Mouse (Mus musculus): Measurements from ENCODE around the gene Sh3bp5l. TPM values are rescaled to one million over a fixed set of nuclear protein-coding genes. Genes with fewer than 3 reads are reported as not detected.

Gene Sh3bp5l
- polyA plus RNA-seq, 1 experiment from 2014 or later = 17.5 TPM

GRCm38 (mm10) chr11:58378763-58379278 lies 48.3 kb downstream of the Sh3bp5l start, which contains the start of gene Lypd8:
Gene Lypd8 (plus strand): TSS chr11:58379043.
- 73% methylated on average over 3 of the region's 3 CpGs for WGBS (ENCODE audit: insufficient replicate concordance)
- ATAC-seq (replicated peaks; ENCODE audit: insufficient number of reproducible peaks, low FRiP score, low TSS enrichment) = no peak
- Histone ChIP-seq H3K4me1 (ENCODE audit: control insufficient read depth, insufficient read depth, low read length) (no peaks in the 10 kb centered on the region), H3K9me3 (replicated peaks; ENCODE audit: control insufficient read depth, low read length) (no peaks in the 10 kb centered on the region), H3K4me2 (no peak within 1 kb of the TSS), H3K9ac (ENCODE audit: low read depth, low read length) (no peak within 1 kb of the TSS), H3K4me3 (ENCODE audit: low read depth, low read length) (no peak within 1 kb of the TSS), H3K27ac (ENCODE audit: low read depth, low read length) (no peak within 1 kb of the TSS), H3K27me3 (ENCODE audit: control insufficient read depth, insufficient read depth, low read length) (no peaks in the 10 kb centered on the region), H3K36me3 (ENCODE audit: control insufficient read depth, insufficient read depth, low read length) (no peaks in the 10 kb centered on the region)

GRCm38 (mm10) chr11:58379516-58379915 lies 49.0 kb downstream of the Sh3bp5l start:
- H3K4me3 ChIP-seq (ENCODE audit: low read depth, low read length) = no peak overlapping the region
- no peaks in the 10 kb centered on the region for H3K4me1 ChIP-seq (ENCODE audit: control insufficient read depth, insufficient read depth, low read length)
- no peaks in the 10 kb centered on the region for H3K27me3 ChIP-seq (ENCODE audit: control insufficient read depth, insufficient read depth, low read length)
- no peak for ATAC-seq (replicated peaks; ENCODE audit: insufficient number of reproducible peaks, low FRiP score, low TSS enrichment)
- no peak overlapping the region for H3K9ac ChIP-seq (ENCODE audit: low read depth, low read length)
- no peak overlapping the region for H3K27ac ChIP-seq (ENCODE audit: low read depth, low read length)
- 78% methylated on average over 1 of the region's 1 CpGs for WGBS (ENCODE audit: insufficient replicate concordance)
- no peak overlapping the region for H3K4me2 ChIP-seq
- H3K36me3 ChIP-seq (ENCODE audit: control insufficient read depth, insufficient read depth, low read length) = no peaks in the 10 kb centered on the region
- H3K9me3 ChIP-seq (replicated peaks; ENCODE audit: control insufficient read depth, low read length) = no peaks in the 10 kb centered on the region

GRCm38 (mm10) chr11:58382471-58382870 lies 51.9 kb downstream of the Sh3bp5l start:
- H3K9me3 ChIP-seq (replicated peaks; ENCODE audit: control insufficient read depth, low read length) = no peaks in the 10 kb centered on the region
- 86% methylated on average over 6 of the region's 6 CpGs for WGBS (ENCODE audit: insufficient replicate concordance)
- H3K4me2 ChIP-seq = no peak overlapping the region
- H3K27me3 ChIP-seq (ENCODE audit: control insufficient read depth, insufficient read depth, low read length) = no peaks in the 10 kb centered on the region
- H3K4me3 ChIP-seq (ENCODE audit: low read depth, low read length) = no peak overlapping the region
- H3K4me1 ChIP-seq (ENCODE audit: control insufficient read depth, insufficient read depth, low read length) = no peaks in the 10 kb centered on the region
- no peaks in the 10 kb centered on the region for H3K36me3 ChIP-seq (ENCODE audit: control insufficient read depth, insufficient read depth, low read length)
- no peak overlapping the region for H3K27ac ChIP-seq (ENCODE audit: low read depth, low read length)
- no peak for ATAC-seq (replicated peaks; ENCODE audit: insufficient number of reproducible peaks, low FRiP score, low TSS enrichment)
- H3K9ac ChIP-seq (ENCODE audit: low read depth, low read length) = no peak overlapping the region

Other genes starting within 250 kb of the Sh3bp5l start
- gene Gm12248, start 237.6 kb upstream of the Sh3bp5l start, polyA plus RNA-seq (2014; fragmentation: Nextera tagmentation; extraction: Ambion mirVana) = not detected in 2 replicates
- gene Cnot8, start 226.6 kb upstream of the Sh3bp5l start, polyA plus RNA-seq (2014; fragmentation: Nextera tagmentation; extraction: Ambion mirVana) = 67.0 and 83.1 TPM in 2 replicates
- gene Gemin5, start 162.2 kb upstream of the Sh3bp5l start, polyA plus RNA-seq (2014; fragmentation: Nextera tagmentation; extraction: Ambion mirVana) = 15.3 TPM in 2 replicates
- gene Mrpl22, start 159.1 kb upstream of the Sh3bp5l start, polyA plus RNA-seq (2014; fragmentation: Nextera tagmentation; extraction: Ambion mirVana) = 106 and 109 TPM in 2 replicates
- 4.1 and 5.3 TPM in 2 replicates for gene Igtp, start 131.2 kb upstream of the Sh3bp5l start, polyA plus RNA-seq (2014; fragmentation: Nextera tagmentation; extraction: Ambion mirVana)
- gene Irgm2, start 131.1 kb upstream of the Sh3bp5l start, polyA plus RNA-seq (2014; fragmentation: Nextera tagmentation; extraction: Ambion mirVana) = 1.4 and 1.6 TPM in 2 replicates
- gene 4930438A08Rik, start 55.9 kb upstream of the Sh3bp5l start, polyA plus RNA-seq (2014; fragmentation: Nextera tagmentation; extraction: Ambion mirVana) = not detected in 2 replicates
- gene Zfp692, start 23.7 kb upstream of the Sh3bp5l start, polyA plus RNA-seq (2014; fragmentation: Nextera tagmentation; extraction: Ambion mirVana) = 8.2 and 9.3 TPM in 2 replicates
- gene Zfp672, start 385 bp upstream of the Sh3bp5l start, polyA plus RNA-seq (2014; fragmentation: Nextera tagmentation; extraction: Ambion mirVana) = 31.2 and 33.8 TPM in 2 replicates
- not detected in 2 replicates for gene Lypd8, start 48.3 kb downstream of the Sh3bp5l start, polyA plus RNA-seq (2014; fragmentation: Nextera tagmentation; extraction: Ambion mirVana)
- gene 1810065E05Rik, start 90.4 kb downstream of the Sh3bp5l start, polyA plus RNA-seq (2014; fragmentation: Nextera tagmentation; extraction: Ambion mirVana) = not detected in 2 replicates
- not detected in 2 replicates for gene Gm12253, start 101.8 kb downstream of the Sh3bp5l start, polyA plus RNA-seq (2014; fragmentation: Nextera tagmentation; extraction: Ambion mirVana)
- not detected in 2 replicates for gene Lypd9, start 122.2 kb downstream of the Sh3bp5l start, polyA plus RNA-seq (2014; fragmentation: Nextera tagmentation; extraction: Ambion mirVana)
- gene Olfr30, start 131.5 kb downstream of the Sh3bp5l start, polyA plus RNA-seq (2014; fragmentation: Nextera tagmentation; extraction: Ambion mirVana) = not detected in 2 replicates
- not detected in 2 replicates for gene Olfr332, start 161.8 kb downstream of the Sh3bp5l start, polyA plus RNA-seq (2014; fragmentation: Nextera tagmentation; extraction: Ambion mirVana)
- gene Olfr331, start 171.8 kb downstream of the Sh3bp5l start, polyA plus RNA-seq (2014; fragmentation: Nextera tagmentation; extraction: Ambion mirVana) = not detected in 2 replicates
- gene Olfr330, start 204.1 kb downstream of the Sh3bp5l start, polyA plus RNA-seq (2014; fragmentation: Nextera tagmentation; extraction: Ambion mirVana) = not detected in 2 replicates
- gene Olfr329-ps, start 215.7 kb downstream of the Sh3bp5l start, polyA plus RNA-seq (2014; fragmentation: Nextera tagmentation; extraction: Ambion mirVana) = not detected in 2 replicates
- gene Olfr328, start 224.9 kb downstream of the Sh3bp5l start, polyA plus RNA-seq (2014; fragmentation: Nextera tagmentation; extraction: Ambion mirVana) = 0.09 TPM in 1 of 2 replicates, not detected in the other
- gene Olfr224, start 239.8 kb downstream of the Sh3bp5l start, polyA plus RNA-seq (2014; fragmentation: Nextera tagmentation; extraction: Ambion mirVana) = not detected in 2 replicates
- not detected in 2 replicates for gene Olfr325, start 247.0 kb downstream of the Sh3bp5l start, polyA plus RNA-seq (2014; fragmentation: Nextera tagmentation; extraction: Ambion mirVana)